Mouse (Mus musculus) kidney, embryonic 15.5 days (tissue): ENCODE measurements at regions not wholly inside any gene's neighbourhood (a gene's known extent, or its start where the extent isn't known, plus 50 kb on each side); places are given as distances from the start of the nearest gene placed in this dataset.

Experiments
- ATAC-seq: fragments of 200-750 bp; cut with Nextera tagmentation; replicated peaks from 2 replicates; pipeline ENCODE4 v1.8.0; 2017; ENCODE audit warnings: moderate TSS enrichment; ENCODE audit not compliant: low FRiP score
- H3K27ac ChIP-seq: fragments of 300-500 bp; sonication (generic); 2 replicates; pipeline ENCODE4 v1.5.1; 2015; ENCODE audit warnings: mild to moderate bottlenecking, inconsistent platforms
- H3K27me3 ChIP-seq: fragments of 300-500 bp; sonication (generic); 2 replicates; pipeline ENCODE4 v1.6.1; 2015; ENCODE audit warnings: inconsistent platforms
- H3K36me3 ChIP-seq: fragments of 300-500 bp; sonication (generic); 2 replicates; pipeline ENCODE4 v1.6.1; 2015; ENCODE audit warnings: inconsistent platforms
- H3K4me1 ChIP-seq: fragments of 300-500 bp; sonication (generic); 2 replicates; pipeline ENCODE4 v1.6.1; 2015; ENCODE audit warnings: inconsistent platforms
- H3K4me2 ChIP-seq: fragments of 300-500 bp; sonication (generic); 2 replicates; pipeline ENCODE4 v1.6.1; 2015; ENCODE audit warnings: moderate library complexity, mild to moderate bottlenecking, inconsistent platforms
- H3K4me3 ChIP-seq: fragments of 300-500 bp; sonication (generic); replicated peaks from 2 replicates; pipeline ENCODE4 v1.5.1; 2015; ENCODE audit warnings: mild to moderate bottlenecking, inconsistent platforms
- H3K9ac ChIP-seq: fragments of 300-500 bp; sonication (generic); 2 replicates; pipeline ENCODE4 v1.6.1; 2015; ENCODE audit warnings: mild to moderate bottlenecking, inconsistent platforms
- H3K9me3 ChIP-seq: fragments of 300-500 bp; sonication (generic); replicated peaks from 2 replicates; pipeline ENCODE4 v1.6.1; 2016; ENCODE audit warnings: inconsistent platforms
- WGBS: fragments of 180-500 bp; shearing (Covaris S2); methylation state at CpG from one replicate; pipeline ENCODE4 v1.1.7; 2015; ENCODE audit warnings: mixed read lengths; 5-methylcytosine and 5-hydroxymethylcytosine counted together

DNA sequence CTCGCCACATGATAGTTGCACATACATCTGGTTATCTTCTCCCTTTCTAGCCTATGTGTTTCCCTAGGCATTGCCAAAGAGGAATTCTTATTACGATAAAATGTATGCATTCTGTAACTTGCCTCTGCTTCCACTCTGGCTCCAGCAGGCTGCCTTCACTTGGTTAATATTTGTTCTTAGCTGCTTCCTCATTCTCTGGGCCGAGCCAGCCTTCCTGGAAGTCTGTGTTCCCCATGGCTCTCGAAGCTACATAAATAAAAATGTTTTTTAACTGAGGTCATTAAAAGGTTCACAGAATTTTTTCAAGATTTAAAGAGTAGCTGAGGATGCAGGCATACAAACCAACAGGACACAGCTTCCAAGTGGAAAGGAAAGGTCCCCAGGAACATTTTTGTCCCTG is 1124.5 kb upstream of the 4930412O13Rik start:
- Histone ChIP-seq H3K27me3 (no peaks in the 10 kb centered on the region), H3K4me1 (0 out of 2 replicates have a peak, but pooled peaks cover 2% of the 10 kb centered on the region), H3K9me3 (no peaks in the 10 kb centered on the region), H3K36me3 (no peaks in the 10 kb centered on the region), H3K27ac (peak overlapping the region; percentile 52), H3K9ac (no peak overlapping the region), H3K4me3 (no peak overlapping the region), H3K4me2 (no peak overlapping the region)
- WGBS: 47% methylated on average over 4 of the region's 4 CpGs
- ATAC-seq: 0 out of 2 replicates have a peak, but pooled peaks have one; percentile 60

DNA sequence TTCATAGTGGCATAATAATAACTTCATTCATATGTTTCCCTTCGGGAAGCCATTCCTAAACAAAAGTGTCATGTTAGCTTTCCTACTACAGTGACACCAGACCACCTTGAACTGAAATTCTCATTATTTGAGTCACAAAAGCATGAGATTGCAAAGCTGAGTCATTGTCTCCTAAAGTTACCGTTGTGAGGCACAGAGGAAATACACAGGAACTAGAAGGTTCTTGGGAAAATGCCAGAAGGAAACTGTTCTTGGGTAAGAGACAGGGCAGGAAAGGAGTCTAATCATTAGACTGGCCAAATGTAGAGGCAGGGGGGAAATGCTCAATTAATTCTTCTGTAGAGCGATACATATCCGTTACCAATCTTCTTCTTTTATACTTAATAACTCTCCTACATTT is 1110.4 kb upstream of the 4930412O13Rik start:
- 74% methylated on average over 4 of the region's 4 CpGs for WGBS
- no peak for ATAC-seq
- no peaks in the 10 kb centered on the region for H3K27me3 ChIP-seq
- no peak overlapping the region for H3K4me2 ChIP-seq
- no peak overlapping the region for H3K9ac ChIP-seq
- H3K4me1 ChIP-seq: no peaks in the 10 kb centered on the region
- no peak overlapping the region for H3K4me3 ChIP-seq
- no peaks in the 10 kb centered on the region for H3K9me3 ChIP-seq
- no peaks in the 10 kb centered on the region for H3K36me3 ChIP-seq
- H3K27ac ChIP-seq: no peak overlapping the region

- Histone ChIP-seq H3K27ac (no peak overlapping the region), H3K4me3 (no peak overlapping the region), H3K9ac (no peak overlapping the region), H3K27me3 (no peaks in the 10 kb centered on the region), H3K36me3 (no peaks in the 10 kb centered on the region), H3K4me2 (no peak overlapping the region), H3K9me3 (no peaks in the 10 kb centered on the region), H3K4me1 (no peaks in the 10 kb centered on the region)
- no peak for ATAC-seq
- 58% methylated on average over 7 of the region's 7 CpGs for WGBS
Observed at GRCm38 (mm10) chr2:8781152-8781935, 1099.7 kb upstream of the 4930412O13Rik start.

DNA sequence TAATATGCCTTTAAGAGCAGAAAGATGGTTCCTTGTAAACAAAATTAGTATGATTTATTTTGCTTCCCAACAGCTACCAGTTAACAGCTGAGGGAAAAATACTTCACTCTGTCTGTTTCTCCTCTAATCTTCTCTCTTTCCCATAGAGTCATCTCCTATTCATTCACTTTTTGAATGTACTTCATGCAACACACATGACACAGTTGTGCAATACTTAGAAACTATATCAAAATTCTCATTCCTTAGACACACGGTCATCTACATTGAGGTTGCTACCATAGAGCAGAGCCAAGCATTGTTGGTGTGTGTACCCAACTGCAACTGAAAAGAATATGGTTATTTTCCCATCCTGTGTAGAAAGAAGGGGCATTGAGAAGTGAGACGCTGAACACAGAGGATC is 1098.8 kb upstream of the 4930412O13Rik start:
- no peaks in the 10 kb centered on the region for H3K27me3 ChIP-seq
- no peak overlapping the region for H3K4me2 ChIP-seq
- no peaks in the 10 kb centered on the region for H3K36me3 ChIP-seq
- H3K27ac ChIP-seq: no peak overlapping the region
- H3K9ac ChIP-seq: no peak overlapping the region
- ATAC-seq: no peak
- no peak overlapping the region for H3K4me3 ChIP-seq
- no peaks in the 10 kb centered on the region for H3K9me3 ChIP-seq
- no peaks in the 10 kb centered on the region for H3K4me1 ChIP-seq
- WGBS: 91% methylated on average over 2 of the region's 2 CpGs

DNA sequence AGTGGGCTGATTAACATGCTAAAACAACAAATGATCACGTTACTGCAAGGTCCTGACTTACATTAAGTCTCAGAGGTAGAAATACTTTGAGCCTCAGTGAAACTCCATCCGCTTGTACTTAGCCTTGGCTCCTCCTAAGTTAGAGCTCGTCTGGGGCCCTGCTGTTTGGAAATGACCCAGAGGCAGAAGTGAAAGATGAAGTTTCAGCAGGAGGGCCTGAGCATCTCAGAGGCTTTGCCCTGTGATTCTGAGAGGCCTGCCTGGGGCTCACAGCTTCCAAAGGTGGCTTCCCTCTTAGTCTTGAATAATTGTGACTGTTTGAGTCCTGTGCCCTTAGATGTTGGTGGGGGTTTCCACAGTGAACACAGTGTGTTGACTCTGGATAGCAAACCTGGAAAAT is 1079.0 kb upstream of the 4930412O13Rik start:
- Histone ChIP-seq H3K4me2 (no peak overlapping the region), H3K36me3 (no peaks in the 10 kb centered on the region), H3K4me3 (no peak overlapping the region), H3K27me3 (no peaks in the 10 kb centered on the region), H3K9ac (no peak overlapping the region), H3K9me3 (no peaks in the 10 kb centered on the region), H3K27ac (no peak overlapping the region), H3K4me1 (no peaks in the 10 kb centered on the region)
- 41% methylated on average over 3 of the region's 3 CpGs for WGBS
- no peak for ATAC-seq

DNA sequence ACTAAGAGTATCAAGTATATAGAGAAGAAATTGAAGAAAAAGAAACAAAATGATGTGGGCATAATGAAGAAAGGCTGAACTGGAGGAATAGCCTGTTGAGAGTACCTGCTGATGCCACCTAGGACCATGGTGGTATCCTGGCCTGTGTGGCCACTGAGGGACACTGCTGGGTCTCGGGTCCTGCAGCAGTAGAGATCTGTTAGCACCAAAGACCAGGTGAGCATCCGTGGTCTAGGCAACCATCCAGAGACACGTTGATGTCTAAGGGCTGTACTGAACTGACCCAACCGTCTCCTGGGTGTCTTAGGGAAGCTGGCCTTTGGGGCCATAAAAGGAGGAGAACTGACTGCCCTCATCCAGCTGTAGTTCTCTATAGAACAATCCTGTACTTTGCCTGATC is 1071.4 kb upstream of the 4930412O13Rik start:
- H3K4me3 ChIP-seq: no peak overlapping the region
- ATAC-seq: no peak
- H3K4me1 ChIP-seq: no peaks in the 10 kb centered on the region
- H3K9me3 ChIP-seq: no peaks in the 10 kb centered on the region
- no peak overlapping the region for H3K27ac ChIP-seq
- no peak overlapping the region for H3K9ac ChIP-seq
- no peaks in the 10 kb centered on the region for H3K36me3 ChIP-seq
- 83% methylated on average over 4 of the region's 4 CpGs for WGBS
- no peak overlapping the region for H3K4me2 ChIP-seq
- H3K27me3 ChIP-seq: no peaks in the 10 kb centered on the region; the same call in 1 of the 2 replicates

DNA sequence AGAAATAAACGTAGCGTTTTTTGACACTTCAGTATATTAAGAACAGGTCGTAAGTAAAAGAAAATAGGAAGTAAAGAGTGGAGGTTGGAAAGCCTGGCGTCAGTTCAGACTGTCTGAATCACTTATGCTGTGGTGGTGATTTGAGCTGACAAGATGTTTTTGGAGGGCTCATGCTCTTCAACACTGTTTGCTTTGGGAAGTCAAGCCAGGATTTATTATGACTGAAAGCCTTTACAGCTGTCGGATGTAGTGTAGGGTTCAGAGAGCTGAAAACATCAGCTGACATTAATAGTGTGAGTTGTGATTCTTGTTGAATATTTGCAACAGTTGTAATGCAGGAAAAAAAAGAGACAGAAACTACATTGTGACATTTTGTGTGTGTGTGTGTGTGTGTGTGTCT is 1062.9 kb upstream of the 4930412O13Rik start:
- Histone ChIP-seq H3K4me1 (no peaks in the 10 kb centered on the region), H3K4me2 (no peak overlapping the region), H3K9ac (no peak overlapping the region), H3K4me3 (no peak overlapping the region), H3K27me3 (no peaks in the 10 kb centered on the region; the same call in 1 of the 2 replicates), H3K9me3 (no peaks in the 10 kb centered on the region), H3K36me3 (no peaks in the 10 kb centered on the region), H3K27ac (no peak overlapping the region)
- 28% methylated on average over 5 of the region's 5 CpGs for WGBS
- peak; percentile 71 for ATAC-seq

GRCm38 (mm10) chr2:8825406-8825805 is 1055.6 kb upstream of the 4930412O13Rik start:
- no peak for ATAC-seq
- H3K4me3 ChIP-seq: no peak overlapping the region
- no peak overlapping the region for H3K9ac ChIP-seq
- no peaks in the 10 kb centered on the region for H3K27me3 ChIP-seq
- WGBS: 48% methylated on average over 2 of the region's 2 CpGs
- no peaks in the 10 kb centered on the region for H3K36me3 ChIP-seq
- no peaks in the 10 kb centered on the region for H3K4me1 ChIP-seq
- H3K9me3 ChIP-seq: no peaks in the 10 kb centered on the region
- no peak overlapping the region for H3K4me2 ChIP-seq
- H3K27ac ChIP-seq: no peak overlapping the region
